Mouse (Mus musculus) kidney, postnatal 14 days (tissue): Measurements from ENCODE around the gene Cpne6.

Experiments used
- DNase-seq: peaks from one replicate; pipeline ENCODE4 v3.0.0; 2022; ENCODE audit warnings: mixed read lengths

Cpne6 gene

DNA sequence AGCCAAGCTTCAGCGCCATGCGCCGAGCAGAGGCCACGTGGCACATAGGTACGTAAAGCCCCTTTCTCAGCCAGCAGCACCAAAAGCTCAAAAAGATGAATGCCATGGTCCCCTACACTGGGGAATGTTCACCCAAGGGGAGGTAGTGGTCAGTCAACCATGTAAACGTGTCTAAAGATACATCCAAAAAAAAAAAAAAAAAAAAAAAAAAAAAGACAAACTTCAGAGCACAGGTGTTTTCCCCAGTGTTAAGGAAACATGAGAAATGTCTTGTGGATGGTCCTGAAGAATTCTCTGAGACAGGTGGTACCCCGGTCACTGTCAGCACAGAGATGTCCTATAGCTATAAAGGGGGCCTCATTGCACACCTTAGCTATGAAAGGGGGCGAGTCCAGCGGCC lies 4.6 kb upstream of the Cpne6 start:
- no peak for DNase-seq

DNA sequence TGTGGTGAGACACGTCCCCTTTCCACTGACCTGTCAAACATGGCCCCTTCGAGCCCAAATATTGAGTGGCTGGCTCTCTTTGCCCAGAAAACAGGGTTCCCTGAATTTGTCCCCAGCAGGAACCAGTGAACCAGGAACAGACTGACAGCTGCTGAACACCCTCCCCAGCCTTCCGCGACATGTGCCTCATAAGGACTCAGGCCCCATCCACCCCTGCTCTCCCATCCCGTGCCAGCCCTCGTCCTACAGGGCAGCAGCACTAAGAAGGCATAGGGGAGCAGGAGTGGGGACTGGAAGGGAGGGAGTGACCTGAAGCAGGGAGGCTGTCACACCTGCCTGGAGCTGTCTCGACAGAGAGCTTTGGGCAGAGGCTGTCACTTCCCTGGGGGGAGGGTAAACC lies 2.4 kb upstream of the Cpne6 start:
- DNase-seq: no peak

DNA sequence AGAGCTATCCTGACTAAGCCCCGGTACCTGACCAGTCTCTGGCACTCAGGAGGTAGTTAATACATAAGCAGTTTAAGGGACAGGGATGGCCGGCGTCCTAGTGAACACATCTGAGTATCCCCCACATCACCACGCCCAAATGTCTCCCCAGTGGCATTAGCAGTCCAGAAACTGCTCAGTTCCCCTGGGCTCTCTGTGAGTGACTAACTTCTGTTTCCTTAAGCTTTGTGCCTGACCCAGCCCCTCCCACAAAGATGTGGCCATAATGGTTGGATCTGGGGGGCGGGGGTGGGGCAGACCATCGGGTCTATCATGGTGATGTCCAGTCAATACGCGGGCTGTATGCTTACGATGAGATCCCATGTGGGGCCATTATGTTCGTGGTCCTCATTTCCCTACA lies 705 bp upstream of the Cpne6 start:
- DNase-seq: no peak

DNA sequence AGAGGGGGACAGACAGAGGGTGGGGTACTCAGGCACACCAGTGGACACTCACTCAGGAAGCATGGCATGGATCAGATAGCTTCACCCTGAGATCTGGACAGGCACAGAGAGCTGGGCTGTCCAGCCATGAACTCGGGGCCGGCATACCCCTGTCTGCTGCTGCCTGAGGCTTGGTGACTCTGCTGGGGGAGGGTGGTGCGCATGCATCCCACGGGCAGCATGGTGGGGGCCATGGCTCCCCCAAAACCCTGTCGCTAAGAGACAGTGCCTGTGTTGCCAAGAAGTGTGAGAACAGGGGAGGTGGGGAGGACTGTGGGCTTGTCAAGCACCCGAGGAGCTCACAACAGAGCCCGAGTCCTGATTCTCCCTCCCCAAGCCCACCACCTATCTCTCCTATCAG lies 792 bp downstream of the Cpne6 start:
- DNase-seq: no peak

DNA sequence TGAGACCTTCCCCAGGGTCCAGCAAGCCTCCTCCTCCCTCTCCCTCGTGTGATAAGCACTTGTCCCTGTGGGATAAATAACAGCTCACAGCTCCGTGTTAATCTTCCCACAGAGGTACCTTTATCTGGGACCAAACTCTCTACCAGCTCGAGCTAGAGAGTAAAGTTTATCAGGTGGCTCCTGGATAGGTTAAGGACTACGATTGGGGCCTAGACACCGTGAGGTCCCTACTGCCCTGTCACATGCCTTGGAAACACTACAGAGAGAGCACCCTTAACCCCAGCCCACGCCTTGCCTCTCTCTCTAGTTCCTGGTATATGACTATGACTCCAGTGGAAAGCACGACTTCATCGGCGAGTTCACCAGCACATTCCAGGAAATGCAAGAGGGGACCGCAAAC lies 3.7 kb downstream of the Cpne6 start:
- DNase-seq: no peak

DNA sequence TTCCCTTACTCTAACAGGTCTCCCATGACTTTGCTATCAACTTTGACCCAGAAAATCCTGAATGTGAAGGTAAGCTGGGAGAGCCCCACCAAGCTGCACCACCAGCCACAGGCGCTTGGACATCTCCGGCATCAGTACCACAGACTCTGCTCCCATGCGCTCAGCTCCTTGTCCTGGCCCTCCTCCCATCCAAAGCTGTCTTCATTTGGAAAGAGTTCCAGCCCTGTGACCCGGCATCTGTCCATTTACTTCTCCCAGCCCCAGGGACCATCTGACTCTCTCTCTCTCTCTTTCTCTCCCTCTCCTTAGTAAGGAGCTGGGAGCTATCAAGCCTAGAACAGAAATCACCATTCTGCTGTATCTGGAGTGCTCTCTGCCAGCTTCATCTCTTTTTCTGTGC lies 5.6 kb downstream of the Cpne6 start:
- DNase-seq: no peak

DNA sequence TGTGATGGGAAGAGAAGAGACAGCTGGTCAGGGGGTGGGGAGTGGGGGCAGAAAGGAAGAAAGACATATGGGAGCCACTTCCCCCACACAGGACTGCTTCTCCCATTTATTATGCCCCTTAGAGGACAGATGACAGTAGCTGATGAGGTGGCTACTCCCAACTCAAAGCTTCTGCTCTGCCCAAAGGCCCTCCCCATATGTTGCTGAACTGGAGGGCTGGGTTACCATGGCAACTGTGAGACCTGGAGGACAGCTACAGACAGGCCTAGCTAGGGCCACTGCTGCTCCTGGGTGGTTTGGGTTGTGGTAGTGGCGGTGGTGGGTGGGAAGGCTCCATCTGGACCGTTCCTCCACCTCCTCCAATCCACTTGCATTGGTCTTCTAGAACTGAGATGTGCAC lies 8.7 kb downstream of the Cpne6 start:
- no peak for DNase-seq

DNA sequence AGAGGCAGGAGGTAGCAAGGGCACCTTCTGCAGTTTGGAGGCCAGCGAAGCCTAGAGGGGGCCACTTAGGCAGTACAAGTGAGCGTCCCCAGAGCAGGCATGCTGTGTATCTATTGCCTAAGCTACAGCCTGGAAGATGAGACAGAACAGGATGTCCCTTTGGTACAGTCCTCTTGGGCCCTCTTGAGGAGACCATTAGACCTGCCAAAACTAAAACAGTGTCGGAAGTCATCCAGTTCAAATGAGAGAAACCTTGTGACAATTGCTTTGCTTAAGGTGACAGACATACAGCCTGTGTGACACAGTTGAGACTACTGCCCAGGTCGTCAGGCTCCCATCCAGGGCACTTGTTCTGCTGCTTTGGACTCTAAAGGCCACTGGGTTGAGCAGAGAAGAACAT lies 9.4 kb downstream of the Cpne6 start:
- DNase-seq: no peak

DNA sequence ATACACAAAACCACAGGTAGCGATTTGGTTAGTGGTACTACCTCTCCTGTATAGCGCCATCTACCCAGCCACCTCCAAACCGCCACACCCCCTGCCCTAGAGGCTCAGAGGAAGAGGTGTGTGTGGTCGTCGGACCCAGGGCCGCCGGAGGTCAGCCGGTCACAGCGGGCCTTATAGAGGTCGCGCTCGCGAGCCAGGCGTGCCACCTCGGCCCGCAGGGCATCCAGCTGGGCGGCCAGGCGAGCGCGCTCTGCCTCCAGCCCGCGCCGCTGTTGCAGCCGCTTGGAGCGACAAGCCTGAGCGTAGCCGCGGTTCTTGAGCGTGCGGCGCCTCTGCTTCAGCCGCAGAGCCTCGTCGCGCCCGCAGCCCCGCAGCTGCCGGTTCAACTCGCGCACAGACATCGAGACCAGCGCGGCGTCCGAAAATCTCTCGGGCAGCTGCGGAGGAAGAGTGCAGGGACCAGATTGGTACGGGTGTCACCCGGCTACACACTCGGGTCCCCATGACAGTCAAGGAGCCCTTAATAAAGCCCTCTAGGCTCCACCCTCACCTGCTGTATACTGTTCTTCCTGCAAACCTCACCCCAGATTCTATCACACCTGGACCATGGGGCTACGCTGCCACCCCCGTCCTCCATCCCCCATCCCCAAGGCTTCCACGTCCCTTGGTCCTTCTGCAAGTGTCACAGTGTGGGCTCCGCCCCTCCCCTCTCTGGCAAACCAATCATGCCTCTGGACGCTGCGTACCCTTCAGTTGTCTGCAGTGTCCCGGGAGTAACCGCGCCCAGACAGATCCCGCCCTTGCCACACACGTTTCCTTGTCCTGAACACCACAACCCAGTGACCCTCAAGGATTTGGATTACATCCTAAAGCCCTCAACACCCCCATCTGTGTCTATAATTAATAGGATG lies 10.5 kb downstream of the Cpne6 start:
- peak; percentile 18 for DNase-seq

DNA sequence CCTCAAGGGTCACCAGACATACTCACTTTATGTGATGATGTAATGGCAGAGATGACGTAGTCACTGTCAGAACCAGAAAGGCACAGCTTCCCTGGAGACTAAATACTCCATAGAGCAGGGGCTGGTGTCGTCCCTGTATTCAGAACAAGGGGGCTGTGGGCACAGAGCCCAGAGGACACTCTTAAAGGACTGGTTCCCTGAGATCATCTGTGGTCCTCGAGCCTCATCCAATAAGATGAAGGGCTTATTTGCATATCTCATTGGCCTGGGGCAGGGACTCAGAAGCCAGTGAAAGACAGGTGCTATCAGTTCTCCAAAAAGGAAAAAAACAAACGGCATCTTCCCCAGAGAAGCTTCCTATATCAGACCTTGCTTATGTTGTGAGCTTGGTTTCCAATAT lies 13.8 kb downstream of the Cpne6 start:
- no peak for DNase-seq

DNA sequence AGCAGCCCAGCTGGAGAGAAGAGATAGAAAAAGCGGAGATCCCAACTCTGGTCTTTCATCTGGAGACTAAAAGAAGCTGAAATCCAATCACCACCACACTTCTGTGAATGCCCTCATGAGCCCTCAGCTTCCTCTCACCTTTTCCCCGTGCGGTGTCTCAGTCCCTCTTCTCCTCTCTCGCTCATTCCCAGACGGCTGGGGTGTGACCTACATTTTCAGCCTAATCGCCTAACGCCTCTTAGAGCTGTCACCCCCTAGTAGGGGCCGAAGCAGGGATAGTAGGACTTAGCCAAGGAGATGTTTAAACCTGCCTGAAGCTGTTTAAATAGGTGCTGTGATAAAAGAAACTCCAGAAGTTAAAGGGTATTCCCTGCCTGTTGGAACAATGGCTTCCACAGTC lies 14.5 kb downstream of the Cpne6 start, which contains the start of gene Nrl:
Gene Nrl (minus strand): TSS at position 197 of the 400 bp plus-strand sequence.
- DNase-seq: no peak

DNA sequence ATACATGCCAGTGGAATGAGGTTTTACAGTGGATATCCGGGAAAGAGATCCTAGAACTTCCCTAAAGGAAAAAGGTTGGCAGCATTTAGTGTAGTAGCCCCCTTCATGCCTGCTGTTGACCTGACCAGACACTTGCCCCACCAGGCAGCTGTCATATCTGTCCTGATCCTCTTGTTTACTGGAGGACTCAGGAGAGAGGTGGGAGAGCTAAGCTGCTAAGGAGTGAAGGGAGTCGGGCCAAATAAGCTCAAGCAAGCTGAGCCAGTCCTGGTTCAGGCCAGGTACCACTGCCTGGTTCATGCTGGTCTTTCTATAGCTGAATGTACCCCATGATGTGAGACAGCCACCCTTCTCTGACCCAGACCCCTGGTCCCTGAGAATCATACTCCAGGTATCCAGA lies 16.4 kb downstream of the Cpne6 start:
- no peak for DNase-seq

DNA sequence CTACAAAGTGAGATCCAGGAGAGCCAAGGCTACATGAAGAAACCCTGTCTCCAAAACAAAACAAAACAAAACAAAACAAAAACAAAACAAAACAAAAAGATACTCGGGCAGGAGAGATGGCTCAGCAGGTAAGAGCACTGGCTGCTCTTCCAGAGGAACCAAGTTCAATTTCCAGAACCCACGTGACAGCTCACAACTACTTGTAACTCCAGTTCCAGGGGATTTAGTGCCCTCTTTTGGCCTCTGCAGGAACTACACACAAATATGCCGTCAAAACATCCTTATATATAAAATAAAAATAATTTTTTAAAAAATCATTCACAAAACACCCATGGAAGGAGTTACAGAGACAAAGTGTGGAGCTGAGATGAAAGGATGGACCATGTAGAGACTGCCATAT lies 17.7 kb downstream of the Cpne6 start:
- peak; percentile 29 for DNase-seq

DNA sequence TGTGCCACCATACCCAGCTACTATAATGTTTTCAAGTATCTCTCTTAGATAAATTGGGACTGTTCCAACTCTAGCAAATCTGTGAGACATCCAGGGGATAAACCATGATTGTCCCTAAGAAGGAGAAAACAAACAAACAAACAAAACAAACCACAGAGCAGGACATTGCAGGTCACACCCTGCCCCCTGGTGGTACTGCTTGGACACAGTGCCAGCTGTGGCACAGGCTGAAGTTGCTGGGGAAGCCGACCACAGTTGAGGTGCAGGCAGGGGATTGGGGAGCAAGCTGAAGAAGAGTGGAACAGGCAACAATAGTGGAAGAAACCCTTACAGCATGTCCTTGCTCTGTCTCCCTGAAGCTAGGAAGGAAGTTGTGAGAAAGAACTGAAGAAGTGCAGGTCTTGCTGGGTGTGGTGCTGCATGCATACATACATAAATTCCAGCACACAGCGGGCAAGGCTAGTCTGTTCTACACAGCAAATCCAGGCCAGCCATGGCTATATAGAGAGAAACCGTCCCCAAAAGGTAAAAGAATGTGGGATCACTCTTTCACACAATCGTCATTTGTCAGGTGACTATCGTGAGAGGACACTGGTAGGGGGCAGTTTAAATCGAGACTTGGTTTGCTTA lies 26.0 kb downstream of the Cpne6 start:
- DNase-seq: peak; percentile 62

DNA sequence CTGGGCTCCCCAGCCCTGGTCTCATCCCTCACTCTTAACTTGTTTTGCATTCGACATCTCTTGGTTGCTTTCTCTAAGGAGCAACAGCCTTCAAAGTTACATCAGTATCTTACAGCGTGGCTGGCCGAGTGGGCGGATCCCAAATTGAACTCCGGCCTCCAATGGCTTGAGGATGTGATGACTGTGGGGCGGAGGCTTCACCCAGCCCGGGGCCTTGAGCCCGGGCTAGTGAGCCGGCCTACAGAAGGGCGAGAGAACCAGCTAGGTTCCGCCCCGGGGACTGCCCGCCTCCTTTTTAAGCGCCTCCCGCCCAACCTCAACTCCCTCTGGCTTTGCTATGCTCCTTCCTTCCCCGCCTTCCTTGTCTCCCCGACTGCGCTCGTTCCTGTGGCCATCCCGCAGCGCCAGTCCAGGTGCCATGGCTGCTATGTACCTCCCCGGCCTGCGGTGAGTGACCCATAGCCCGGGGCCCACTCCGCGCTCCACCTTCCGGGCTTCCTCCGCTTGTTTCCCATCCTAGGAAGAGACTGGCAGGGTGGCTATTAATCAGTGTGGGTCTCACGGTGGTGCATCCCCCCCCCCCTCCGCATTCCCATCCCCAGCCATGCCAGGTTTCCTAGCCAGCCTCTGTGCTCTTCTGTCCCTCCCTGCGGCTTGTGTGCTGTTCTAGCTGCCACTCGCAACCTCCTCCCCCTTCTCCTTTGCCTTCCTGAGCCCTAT lies 30.0 kb downstream of the Cpne6 start, which contains the start of gene Pck2:
Gene Pck2 (plus strand): TSS at position 200 of the 720 bp plus-strand sequence.
- peak; percentile 93 for DNase-seq

DNA sequence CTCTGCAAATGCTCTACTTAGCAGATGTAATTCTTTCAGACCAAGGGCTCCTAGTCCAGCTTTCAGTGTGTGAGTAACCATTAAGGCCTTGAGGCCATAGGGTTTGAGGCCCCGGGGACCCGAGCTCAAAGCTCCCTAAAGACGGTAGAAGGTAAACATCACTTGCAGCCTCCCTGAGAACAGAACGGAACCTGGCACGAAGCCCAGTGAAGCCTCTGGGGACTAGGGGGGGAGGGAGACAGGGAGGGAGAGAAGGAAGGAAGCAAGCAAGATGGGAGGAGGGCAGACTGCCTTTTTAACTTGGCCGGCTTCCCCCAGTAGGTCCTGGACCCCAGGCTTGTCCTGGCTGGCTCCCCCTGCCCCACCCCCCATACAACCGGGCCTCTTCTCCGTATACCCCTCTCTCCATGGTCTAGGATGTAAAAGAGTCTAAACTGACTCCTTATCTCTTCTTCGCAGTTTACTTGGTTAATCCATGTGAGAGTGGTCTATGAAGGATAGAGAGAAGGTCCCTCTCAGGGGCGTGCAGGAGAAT lies 30.6 kb downstream of the Cpne6 start:
- peak; percentile 86 for DNase-seq

DNA sequence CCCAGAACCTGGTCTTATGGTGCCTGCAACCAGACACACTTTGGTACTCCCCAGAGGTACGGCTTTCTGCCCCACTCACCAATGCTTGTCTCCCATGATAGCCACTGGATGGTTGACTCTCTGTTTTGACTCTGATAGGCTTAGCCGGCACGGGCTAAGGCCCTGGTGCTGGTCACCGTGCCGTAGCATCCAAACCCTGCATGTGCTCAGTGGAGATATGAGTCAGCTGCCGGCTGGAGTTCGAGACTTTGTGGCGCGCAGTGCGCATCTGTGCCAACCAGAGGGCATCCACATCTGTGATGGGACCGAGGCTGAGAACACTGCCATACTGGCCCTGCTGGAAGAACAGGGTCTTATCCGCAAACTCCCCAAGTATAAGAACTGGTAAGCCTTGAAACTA lies 32.0 kb downstream of the Cpne6 start:
- DNase-seq: no peak

DNA sequence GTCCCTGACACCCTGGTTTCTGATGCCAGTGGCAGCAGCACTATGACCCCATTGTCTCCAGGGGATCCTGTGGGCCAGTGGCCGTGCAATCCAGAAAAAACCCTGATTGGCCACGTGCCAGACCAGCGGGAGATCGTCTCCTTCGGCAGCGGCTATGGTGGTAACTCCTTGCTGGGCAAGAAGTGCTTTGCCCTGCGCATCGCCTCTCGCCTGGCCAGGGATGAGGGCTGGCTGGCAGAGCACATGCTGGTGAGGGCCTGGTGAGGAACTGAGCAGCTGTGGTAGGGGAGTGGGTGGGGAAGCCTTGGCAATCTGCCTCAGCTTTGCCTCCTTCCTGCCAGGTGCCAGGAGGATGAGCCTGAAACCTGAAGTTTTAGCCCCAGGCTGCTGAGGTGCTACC lies 34.1 kb downstream of the Cpne6 start:
- no peak for DNase-seq

DNA sequence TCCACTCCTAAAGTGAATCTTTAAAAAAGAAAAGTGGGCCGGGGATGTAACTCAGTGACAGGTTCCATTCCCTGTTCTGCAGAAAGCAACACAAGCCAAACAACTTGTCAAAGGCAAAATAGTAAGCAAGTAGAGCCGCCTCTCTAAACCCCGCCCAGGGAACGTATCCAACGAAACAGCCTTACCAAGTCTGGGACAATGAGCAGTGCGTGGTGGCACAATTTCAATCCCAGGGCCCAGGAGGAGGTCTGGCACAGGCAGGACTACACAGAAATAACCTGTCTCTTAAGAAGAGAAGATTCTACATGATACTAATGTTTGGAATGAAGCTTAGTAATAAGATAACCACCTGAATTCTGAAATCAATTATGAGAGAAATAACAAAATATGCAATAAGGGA lies 39.9 kb downstream of the Cpne6 start:
- DNase-seq: no peak

DNA sequence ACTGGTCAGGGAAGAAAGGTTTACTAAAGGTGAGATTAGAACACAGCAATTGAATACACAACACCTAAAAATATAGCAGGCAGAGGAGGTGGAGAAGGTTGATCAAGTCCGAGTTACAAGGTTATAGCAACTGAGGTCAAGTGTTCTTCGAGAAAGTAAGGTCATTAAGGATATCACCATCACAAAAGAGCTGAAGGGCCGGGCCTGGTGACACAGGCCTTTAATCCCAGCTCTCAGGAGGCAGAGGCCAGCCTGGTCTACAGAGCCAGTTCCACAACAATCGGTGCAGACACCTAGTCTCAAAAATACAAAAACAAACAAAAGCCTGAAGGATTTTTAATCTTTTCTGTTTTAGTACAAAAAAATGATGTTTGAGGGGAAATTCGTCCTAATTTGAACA lies 41.1 kb downstream of the Cpne6 start:
- DNase-seq: no peak

DNA sequence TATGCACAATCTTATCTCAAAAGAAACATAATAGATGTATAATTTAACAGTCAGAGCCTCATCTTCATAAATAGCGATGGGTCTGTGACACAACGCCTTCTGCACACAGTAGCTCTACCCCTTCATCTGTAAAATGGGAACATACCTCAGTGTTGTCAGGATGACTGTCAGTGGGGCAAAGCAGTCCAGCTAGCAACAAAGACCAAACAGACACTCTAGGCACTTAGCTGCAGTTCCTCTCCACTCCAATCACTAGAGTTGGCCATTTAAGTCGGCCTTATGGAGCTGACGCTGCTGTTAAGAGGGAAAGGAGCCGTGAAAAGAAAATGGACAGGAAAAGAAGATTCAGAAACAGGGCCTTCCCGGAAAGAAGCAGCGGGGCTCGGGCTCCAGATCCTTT lies 41.5 kb downstream of the Cpne6 start:
- no peak for DNase-seq

DNA sequence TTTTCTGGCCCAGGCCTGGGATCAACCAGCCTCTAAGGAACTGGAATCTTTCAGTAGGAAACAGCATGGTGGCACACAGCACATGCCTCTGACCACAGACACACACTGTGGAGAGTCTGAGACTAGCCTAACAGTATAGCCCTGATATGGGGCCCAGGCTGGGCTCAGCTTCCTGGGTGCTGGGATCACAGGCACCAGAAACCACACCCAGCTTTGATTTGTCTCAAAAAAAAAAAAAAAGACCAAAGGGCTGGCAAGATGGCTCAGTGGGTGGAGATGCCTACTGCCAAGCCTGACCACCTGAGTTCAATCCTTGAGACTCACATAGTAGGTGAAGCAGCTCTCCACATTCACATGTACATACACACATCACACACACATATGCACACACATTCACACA lies 44.4 kb downstream of the Cpne6 start:
- no peak for DNase-seq

DNA sequence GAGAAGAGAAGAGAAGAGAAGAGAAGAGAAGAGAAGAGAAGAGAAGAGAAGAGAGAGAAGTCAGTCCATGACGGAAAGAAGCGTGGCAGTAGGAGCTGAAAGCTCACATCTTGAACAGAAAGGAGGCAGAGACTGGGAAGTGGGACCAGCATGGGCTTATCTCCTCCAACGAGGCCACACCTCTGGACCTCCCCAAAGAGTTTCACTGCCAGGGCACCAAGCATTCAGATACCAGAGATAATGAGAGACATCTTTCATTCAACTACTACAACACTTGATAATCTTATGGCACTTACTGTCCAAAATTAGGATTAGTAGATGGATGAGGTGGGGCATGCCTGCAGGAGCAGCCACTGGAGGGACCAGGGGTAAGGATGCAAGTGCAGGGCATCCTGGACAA lies 45.5 kb downstream of the Cpne6 start:
- no peak for DNase-seq

DNA sequence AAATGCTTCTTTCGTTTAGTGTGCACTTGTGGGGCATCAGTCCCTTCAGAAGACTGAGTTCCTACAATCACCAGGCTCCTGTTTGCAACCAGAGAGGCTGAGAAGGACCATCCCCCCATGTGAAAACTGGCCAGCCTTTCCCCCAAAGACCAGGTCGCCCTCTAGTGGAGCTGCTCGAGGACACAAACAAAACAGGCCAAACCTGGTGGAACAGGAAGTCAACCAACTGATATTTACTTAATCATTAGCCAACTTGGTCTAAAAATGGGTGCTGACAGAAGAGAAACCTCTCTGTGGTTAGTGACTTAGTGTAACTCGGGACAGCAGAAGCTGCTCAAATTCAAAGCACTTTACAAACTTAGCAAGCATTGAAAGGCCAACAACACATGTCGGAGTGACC lies 46.8 kb downstream of the Cpne6 start:
- DNase-seq: peak; percentile 89
